Mouse (Mus musculus) left cerebral cortex, postnatal 14 days (tissue): ENCODE measurements at regions not wholly inside any gene's neighbourhood (a gene's known extent, or its start where the extent isn't known, plus 50 kb on each side); places are given as distances from the start of the nearest gene placed in this dataset.
A peak's percentile ranks its signal among the peaks of the same experiment; 100 is the strongest.

Experiments
- DNase-seq, 2 experiments: peaks; one replicate each; pipeline ENCODE4 v3.0.0; 2021 to 2022; ENCODE audit warnings: low spot score in 2 of 2, mixed read lengths in 1 of 2
- intact Hi-C: fragments of 180-260 bp; cut with DNase I; formaldehyde crosslinking; loops from one replicate; pipeline ENCODE4 v1.15.1; 2025

DNA sequence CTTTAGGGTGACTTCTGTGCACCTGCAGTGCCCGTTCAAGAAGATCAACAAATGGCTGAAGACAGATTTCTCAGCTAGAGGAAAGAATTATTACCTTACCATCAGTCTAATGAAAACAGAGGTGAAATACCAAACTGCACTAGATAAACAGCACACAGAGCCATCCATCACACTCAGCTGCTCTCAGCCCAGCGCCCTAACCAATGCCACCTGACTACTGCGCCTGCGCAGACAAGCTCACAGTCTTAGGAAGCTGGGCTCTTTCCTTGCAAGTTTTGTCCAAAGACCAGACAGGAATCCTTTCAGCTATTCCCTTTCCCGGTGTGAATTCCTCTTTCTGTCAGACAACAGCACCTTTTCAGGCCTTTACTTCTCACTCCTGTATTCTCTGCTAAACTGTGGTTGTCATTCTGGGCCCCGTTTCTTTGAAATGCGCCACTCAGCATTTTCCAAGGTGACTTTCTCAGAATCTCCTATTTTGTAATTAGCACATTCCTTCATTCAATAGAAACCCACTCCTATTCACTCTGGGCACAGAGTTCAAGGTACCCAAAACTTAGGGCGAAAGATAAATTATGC is 292.8 kb downstream of the Mtx2 start:
- intact Hi-C loops: no loop called here
- DNase-seq: no peak

DNA sequence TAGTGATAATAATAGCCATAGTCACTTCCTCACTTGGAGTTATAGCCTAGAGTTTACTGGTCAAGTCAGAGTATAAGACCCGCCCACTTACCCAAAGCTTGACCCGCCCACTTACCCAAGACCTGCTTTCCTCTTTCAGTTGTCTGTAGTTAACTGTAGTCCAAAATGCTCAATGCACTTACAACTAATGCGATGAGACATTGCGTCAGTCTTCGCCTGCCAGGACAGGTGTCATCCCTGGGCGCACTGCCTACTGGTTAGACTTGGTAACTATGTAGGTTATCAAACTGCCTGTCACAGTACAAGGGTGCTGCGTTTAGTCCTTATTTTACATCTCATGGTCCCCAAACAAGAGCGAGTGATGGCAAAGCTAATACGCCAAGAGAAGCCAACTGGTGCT is 294.0 kb downstream of the Mtx2 start:
- intact Hi-C loops: no loop called here
- no peak for DNase-seq

DNA sequence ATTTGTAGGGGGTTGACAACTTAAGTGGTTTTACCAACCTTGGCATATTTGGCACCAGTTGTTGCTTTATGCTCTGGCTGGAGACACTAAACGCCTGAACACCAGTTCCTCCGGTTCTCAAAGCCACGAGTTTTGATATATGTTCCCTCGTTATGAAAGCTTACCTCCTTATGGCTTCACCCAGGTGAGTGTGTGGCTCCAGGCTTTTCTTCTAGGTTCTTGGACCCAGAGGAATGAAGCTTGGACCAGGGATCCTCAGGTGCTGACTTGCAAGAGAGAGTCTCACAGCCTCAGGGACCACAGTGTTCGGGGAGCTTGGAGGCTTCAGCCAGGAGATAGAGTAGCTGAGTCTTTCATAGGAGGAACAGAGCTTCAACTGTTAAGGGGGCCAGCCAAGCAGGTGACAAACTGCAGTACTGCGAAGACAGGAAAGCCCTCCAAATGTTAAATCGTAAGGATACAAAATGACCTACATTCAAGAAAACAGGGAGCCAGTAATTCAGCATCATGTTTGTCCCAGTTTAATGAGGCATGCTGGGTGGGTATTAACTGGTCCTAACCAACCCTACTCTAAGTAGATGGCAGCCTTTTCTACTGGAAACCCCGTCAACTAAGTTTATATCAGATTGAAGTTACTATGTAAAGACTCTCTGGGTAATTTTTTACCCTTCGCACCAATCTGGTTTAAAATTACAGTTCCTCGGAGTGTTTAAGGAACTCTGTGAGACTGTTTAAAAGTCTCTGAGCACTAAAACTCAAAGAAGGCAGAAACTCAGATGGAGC is 307.9 kb downstream of the Mtx2 start:
- intact Hi-C loops: loop anchor here (10.0 kb wide), 1 partner anchor 451 kb away; no protein-coding TSS in a partner anchor
- no peak for DNase-seq

DNA sequence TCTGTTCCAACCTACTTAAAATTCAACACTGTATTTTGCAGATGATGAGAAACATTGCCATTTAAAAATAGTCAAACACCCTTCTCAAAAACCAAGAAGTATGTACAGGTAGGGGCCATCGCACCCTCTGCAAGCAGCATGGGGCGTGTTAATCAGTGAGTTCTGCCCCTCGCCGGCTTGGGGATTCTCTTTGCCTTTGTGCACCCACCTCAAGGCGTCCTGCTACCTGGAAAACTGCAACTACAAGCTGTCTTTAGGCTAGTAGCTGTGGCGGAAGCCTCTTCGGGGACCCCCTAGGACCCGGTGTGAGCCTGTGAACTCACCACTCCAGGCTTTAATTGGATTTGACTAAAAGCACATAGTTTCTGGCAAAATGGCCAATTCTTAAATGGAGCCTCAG is 311.0 kb downstream of the Mtx2 start:
- intact Hi-C loops: loop anchor here (1.0 to 10.0 kb wide), 4 partner anchors 169 to 448 kb away; partner anchors contain the start of gene Hoxd8
- DNase-seq: no peak

DNA sequence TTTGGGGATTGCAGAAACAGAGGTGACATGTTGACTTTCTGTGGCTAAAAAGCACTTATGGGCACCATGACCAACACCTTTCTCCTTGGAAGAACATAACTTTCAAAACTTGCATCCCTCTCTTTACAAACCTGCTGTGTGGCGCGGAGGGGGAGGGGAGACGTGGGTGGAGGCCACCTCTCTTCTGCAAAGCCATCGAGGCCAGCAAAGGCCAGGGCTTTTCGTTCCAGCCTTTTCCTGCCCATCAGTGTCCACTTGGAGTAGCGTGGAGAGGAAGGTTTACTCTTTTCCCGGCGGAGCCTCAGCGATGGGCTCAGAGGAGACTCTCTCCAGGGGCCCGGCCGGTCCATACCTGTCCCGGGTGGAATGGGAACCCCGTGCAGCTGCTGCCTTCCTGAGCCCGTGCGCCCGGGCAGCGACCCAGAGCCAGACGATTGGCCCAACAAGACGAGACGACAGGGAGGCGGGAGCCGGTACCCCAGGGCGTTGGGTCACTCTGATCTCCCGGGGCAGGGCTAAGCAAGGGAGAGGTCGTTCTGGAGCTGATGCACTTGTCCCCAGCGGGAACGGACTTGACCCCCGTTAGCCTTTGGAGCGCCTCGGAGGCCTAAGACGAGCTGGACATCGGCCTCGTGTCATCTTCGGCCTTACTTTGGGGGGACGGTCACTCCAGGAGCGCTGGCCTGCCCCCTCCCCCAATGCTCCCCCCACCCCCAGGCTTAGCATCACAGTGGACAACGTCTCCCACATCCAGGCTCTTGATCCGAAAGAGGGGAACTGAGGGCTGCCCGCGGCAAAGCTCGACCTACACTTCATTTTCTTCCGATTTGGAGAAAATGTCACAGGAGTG is 311.8 kb downstream of the Mtx2 start:
- intact Hi-C loops: loop anchor here (1.0 to 10.0 kb wide), 4 partner anchors 170 to 447 kb away; partner anchors contain the start of gene Hoxd8
- DNase-seq: no peak

DNA sequence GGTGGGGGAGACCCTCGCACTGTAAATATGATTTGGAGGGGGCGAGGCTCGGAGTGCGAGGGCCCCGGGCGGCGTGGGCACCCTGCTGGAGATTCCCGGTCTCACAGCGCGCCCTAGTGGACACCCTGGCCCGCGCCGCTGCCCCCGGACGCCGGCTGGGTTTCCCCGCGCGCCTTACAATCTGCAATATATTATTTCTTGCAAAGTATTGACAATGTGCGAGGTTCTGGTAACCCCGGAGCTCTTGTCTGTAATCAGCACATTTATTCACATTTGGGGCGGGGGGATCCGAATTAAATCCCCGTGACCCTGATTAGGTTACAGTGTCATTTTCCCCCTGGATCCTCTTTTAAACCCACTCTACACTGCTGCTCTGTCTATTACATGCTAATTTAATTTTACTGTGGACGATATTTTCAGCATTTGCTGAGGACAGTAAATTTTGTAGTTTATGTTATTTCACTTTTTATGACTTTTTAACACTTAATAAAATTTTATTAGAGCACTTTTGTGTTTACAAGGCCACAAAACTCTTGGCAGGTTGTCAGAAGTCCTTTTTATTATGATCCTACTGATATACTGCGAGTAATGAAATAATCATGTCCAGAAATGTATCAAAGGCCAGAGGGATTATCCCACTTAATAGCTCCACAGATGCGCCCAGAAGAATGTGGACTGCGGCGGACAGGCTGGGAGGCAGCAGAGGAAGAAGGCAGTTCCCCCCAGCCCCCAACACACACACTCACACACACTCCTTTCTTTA is 312.6 kb downstream of the Mtx2 start:
- intact Hi-C loops: loop anchor here (1.0 to 10.0 kb wide), 4 partner anchors 171 to 447 kb away; partner anchors contain the start of gene Hoxd8
- DNase-seq: peak; percentile 39 to 69

DNA sequence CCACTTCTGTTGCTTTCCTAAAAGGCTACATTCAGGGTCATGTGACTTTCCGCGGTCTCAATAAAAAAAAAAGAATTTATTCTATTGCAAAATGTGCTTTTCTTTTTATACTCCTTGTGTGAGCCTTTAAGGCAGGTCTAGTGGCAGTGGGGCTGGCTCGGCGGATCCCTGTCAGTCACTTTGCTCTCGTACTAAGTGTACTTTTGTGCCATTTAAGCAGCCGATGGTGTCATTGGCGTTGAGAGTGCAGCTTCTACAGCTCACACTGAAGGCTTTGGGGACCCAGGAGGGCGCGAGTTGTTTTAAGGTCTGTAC is 313.1 kb downstream of the Mtx2 start:
- no peak for DNase-seq

DNA sequence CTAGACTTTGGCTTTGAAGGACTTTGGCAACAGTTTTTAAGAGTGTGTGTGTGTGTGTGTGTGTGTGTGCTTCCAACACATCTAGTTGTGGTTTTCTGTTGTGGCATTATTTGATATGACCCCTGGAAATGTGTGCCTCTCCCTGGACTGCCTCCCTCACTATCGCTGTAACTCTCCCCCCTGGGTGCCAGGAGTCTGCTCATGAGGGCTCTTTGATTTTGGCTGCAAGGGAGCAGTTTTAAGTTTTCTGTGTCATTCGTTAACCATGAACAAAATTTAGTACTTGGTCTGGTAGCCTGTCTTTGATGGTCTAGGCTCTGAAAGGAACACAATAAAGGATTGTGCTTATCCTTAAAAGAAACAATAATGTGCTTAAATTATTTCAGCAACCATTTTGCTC is 313.9 kb downstream of the Mtx2 start:
- intact Hi-C loops: loop anchor here (5.0 to 10.0 kb wide), 3 partner anchors 172 to 445 kb away; partner anchors contain the start of gene Hoxd8
- DNase-seq: no peak

More for the DNA sequence above, 313.1 kb downstream of the Mtx2 start:
- intact Hi-C loops: loop anchor here (5.0 to 10.0 kb wide), 3 partner anchors 171 to 446 kb away; partner anchors contain the start of gene Hoxd8

DNA sequence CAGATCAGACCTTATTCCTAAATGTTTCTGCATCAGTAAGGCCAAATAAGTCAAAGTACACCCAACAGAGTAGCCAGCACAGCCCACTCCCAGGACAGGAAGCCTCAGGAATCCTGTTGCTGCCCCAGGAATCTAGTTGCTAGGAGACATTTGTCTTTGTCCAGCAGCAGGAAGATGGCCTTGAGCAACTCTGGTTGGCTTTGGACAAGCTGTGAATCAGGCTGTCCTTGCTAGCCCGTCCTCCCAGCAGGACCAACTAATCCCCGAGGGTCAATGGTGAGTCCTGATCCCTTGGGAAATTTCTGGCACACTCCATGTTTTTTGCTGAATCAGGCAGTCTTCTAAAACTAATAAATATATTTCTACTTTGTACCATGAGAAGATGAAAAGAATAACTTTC is 317.1 kb downstream of the Mtx2 start:
- intact Hi-C loops: no loop called here

DNA sequence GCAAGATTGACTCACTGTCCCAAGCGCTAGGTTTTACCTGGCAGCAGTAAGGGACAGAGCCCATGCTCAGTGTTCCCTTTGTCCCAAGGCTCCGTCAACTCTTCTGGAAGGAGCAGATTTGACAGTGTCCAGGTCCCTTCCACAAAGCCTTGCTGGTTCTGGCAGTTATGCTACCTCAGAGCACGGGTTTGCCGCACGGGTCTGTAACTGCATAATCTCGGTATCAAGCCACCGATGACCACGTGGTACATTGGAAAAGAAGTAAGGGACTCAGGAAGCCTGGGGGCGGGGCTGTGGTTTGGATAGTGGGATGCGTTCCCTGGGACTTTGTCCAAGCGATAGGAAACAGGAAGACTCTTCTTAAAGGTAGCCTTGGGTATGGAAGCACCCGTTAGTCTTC is 319.3 kb downstream of the Mtx2 start:
- DNase-seq: no peak
- intact Hi-C loops: no loop called here

More for the DNA sequence above, 317.1 kb downstream of the Mtx2 start:
- no peak for DNase-seq

DNA sequence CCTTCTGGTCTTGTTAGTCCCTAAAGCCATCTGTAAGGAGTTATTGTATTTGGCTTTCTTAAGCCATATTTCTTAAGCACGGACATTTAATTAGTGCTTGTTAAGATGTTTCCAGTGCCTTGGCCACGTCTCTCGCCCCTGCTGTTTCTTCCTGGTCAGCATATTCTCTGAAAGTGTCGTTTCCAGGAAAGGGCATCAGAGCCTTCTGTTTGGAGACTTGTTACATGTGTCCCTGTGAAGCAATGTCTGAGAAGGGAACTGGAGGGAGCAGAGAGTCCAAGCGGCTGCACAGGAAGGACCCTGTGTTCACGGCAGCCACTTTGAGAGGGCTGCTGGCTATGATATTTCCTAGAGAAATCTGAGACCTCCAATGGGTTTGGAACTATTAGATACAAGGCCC is 320.7 kb downstream of the Mtx2 start:
- intact Hi-C loops: no loop called here
- DNase-seq: no peak

DNA sequence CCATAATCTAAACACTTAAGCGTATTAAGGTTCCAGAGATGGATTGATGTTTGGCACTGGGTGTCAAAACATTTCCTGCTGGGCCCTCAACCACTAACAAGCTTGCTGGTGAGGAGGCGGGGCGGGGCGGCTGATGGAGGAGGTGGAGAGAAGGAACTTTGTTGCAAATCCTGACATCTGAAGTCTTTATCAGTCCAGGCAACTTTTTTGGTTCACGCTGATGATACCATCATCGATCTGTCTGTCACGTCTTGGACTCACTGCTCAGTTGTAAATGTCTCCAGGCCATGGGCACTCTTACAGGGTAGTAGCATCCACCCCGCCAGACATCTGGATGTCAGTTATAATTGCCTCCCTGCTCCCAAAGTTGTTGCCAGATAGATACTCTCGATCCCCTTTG is 321.8 kb downstream of the Mtx2 start:
- intact Hi-C loops: no loop called here
- DNase-seq: no peak

DNA sequence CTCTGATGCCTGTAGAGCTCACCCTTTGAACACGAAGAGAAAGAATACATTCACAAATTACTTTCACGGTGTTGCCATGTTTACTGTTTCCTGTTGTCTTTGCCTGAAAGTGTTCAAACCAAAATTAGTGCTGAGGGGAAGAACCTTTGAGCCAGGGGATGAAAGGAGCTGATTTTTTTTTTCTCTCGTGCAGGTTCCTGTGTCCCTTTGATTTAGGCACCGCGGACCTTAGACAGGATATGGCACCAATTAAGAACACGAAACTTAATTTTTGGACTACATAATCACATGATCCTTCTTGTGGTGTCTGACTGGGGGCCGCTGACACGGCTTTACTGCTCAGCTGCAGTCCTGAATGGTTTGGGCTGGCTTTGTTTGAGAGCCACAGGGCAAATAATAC is 322.4 kb downstream of the Mtx2 start:
- intact Hi-C loops: no loop called here
- DNase-seq: no peak

DNA sequence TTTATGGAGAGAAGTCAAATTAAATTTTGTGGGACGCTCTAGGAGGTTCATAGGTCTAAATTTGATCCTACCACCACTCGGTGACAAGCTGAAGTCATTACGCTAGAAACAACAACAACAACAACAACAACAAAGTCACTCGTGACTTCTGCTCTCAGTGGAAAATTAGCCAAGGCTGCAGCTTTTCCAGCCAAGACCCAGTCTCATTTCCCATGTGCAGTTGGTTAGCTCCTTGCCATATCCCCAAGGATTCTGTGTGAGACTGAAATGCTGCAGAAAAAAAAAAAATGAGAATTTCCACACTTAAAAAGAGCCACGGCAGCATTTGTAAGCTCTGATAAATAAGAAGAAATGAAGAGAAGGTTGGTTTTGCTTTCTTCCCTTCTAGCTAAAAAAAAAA is 323.4 kb downstream of the Mtx2 start:
- DNase-seq: no peak
- intact Hi-C loops: no loop called here

DNA sequence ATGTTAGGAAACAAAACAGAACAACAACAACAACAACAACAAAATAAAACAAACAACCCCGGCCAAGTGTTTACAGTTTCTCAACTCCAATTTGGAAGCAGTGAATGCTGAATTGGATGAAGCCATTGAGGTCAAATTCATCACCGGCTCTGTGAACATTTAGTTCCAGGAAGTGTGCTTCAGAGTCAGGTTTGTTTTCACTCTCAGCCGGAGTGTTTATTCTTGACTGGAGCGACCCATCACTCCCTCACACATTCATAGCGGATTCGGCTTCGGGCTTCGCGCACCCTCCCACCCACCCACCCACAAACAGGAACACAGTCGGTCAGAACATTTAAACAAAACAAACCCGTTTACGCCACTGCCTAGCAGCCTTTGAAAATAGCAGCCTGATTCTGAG is 324.0 kb downstream of the Mtx2 start:
- intact Hi-C loops: no loop called here
- no peak for DNase-seq

DNA sequence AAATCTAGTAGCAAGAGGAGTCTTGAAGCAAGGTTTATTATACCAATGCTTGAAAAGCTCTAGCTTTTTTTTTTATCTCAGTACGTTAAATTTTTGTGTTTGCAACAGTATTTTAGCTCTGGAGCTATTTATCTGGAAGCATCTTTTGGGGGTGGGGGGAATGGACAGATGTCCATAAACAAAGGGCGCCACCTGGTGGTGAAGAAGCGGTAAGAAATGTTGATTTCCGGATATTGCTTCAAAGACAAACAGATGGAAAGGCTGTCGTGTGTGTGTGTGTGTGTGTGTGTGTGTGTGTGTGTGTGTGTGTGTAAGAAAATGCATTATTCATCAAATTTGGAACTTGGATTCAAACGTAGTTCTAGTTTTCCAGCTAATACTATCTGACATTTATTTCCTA is 325.4 kb downstream of the Mtx2 start:
- intact Hi-C loops: loop anchor here (5.0 kb wide), 3 partner anchors 91 to 436 kb away; no protein-coding TSS in a partner anchor
- DNase-seq: peak; percentile 64 to 73

DNA sequence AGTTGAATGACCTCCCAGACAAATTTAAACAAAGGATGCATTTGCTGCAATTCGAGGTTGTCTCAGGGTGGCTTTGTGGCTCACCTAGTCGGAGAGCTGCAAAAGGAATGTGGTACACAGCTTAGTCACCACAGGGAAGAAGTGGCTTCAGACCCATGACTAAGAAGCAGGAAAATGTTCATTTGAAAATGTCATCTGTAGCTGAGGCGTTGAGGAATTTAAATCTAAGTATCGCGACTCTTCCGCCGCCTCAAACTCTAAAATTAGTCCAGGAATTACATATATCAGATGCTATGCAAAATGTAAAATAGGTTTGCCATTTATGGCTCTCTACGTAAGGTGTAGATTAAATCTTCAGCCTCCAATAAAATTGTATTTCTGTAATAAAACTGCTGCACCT is 325.9 kb downstream of the Mtx2 start:
- DNase-seq: peak; percentile 21 to 80
- intact Hi-C loops: loop anchor here (5.0 kb wide), 3 partner anchors 91 to 436 kb away; no protein-coding TSS in a partner anchor

DNA sequence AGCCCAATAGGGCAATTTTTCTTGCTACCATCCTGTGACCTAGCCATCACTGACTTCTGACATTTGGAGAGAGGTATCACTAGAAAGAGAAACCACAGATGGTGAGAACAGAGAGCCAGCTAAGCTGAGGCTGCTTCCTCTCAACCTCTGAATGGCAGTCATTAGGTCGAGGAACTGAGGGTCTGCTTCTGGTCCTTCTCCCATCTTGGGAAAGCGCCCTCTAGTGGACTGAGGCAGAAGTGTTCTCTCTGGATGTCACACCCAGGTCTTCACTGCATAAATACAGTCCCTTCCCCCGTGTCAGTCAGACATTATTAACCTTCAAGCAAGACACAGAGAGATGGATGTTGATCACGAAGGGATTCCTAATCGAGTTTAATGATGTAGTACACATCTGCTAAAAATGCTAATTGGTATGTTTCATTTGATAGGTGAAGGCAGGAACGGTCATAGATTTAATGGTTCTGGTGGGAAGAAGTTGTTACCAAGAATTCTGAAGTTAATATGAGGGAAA is 326.9 kb downstream of the Mtx2 start:
- peak in 1 of 2 experiments; percentile 24 for DNase-seq
- intact Hi-C loops: loop anchor here (5.0 kb wide), 3 partner anchors 90 to 435 kb away; no protein-coding TSS in a partner anchor

DNA sequence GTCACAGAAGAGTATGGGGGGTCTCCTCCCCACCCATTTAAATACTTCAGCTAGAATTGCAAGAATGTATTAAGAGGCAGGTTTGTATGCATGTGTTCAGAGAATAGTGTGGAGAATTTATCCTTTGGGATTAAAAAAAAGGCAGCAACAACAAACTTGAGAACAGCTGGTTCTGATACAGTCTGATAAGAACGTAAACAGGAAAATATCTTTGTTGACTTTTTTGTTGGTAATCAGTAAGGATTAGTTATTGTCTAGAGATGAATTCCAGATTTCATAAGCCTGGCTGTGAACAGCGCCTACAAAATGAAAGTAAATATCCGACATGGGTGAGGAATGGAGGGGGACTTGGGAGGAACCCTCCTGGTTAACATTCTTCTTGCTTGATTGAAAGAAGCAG is 328.8 kb downstream of the Mtx2 start:
- intact Hi-C loops: loop anchor here (5.0 kb wide), 3 partner anchors 88 to 433 kb away; no protein-coding TSS in a partner anchor
- no peak for DNase-seq
